Mouse (Mus musculus) midbrain, postnatal 0 days (tissue): ENCODE results near the gene Secisbp2. TPM values are rescaled to one million over a fixed set of nuclear protein-coding genes. Genes with fewer than 3 reads are reported as not detected.

Experiments used
- ATAC-seq: fragments of 200-750 bp; cut with Nextera tagmentation; 2 replicates; pipeline ENCODE4 v1.8.0; 2017; ENCODE audit warnings: moderate number of reproducible peaks, mild to moderate bottlenecking, moderate TSS enrichment, moderate library complexity; ENCODE audit not compliant: low FRiP score
- DNase-seq: peaks from one replicate; pipeline ENCODE4 v3.0.0-alpha.2; 2015; ENCODE audit warnings: low spot score
- H3K27ac ChIP-seq: fragments of 300-500 bp; sonication (generic); 2 replicates; pipeline ENCODE4 v1.5.1; 2014; ENCODE audit warnings: low read depth, mild to moderate bottlenecking, low read length, mixed read lengths
- H3K27me3 ChIP-seq: fragments of 300-500 bp; sonication (generic); 2 replicates; pipeline ENCODE4 v1.6.1; 2014; ENCODE audit warnings: low read length, control low read depth, mixed read lengths; ENCODE audit not compliant: insufficient read depth
- H3K36me3 ChIP-seq: fragments of 300-500 bp; sonication (generic); 2 replicates; pipeline ENCODE4 v1.6.1; 2014; ENCODE audit warnings: low read length, control low read depth, mixed read lengths; ENCODE audit not compliant: insufficient read depth
- H3K4me1 ChIP-seq: fragments of 300-500 bp; sonication (generic); 2 replicates; pipeline ENCODE4 v1.6.1; 2014; ENCODE audit warnings: mild to moderate bottlenecking, control low read depth, antibody characterized with exemption, low read length, mixed read lengths; ENCODE audit not compliant: insufficient read depth
- H3K4me2 ChIP-seq: fragments of 300-500 bp; sonication (generic); 2 replicates; pipeline ENCODE4 v1.6.1; 2014; ENCODE audit warnings: low read depth, mild to moderate bottlenecking, low read length, mixed read lengths; ENCODE audit not compliant: poor library complexity, severe bottlenecking
- H3K4me3 ChIP-seq: fragments of 300-500 bp; sonication (generic); 2 replicates; pipeline ENCODE4 v1.5.1; 2014; ENCODE audit warnings: low read depth, mild to moderate bottlenecking, low read length, moderate library complexity
- H3K9ac ChIP-seq: fragments of 300-500 bp; sonication (generic); replicated peaks from 2 replicates; pipeline ENCODE4 v1.6.1; 2014; ENCODE audit warnings: mild to moderate bottlenecking, low read length, moderate library complexity, mixed read lengths; ENCODE audit not compliant: poor library complexity, severe bottlenecking
- H3K9me3 ChIP-seq: fragments of 300-500 bp; sonication (generic); 2 replicates; pipeline ENCODE4 v1.6.1; 2016; ENCODE audit warnings: low read length, control low read depth
- CTCF ChIP-seq: IDR thresholded peaks from 2 replicates; pipeline ENCODE4 v1.5.1; 2016; ENCODE audit warnings: antibody characterized with exemption, mild to moderate bottlenecking
- WGBS: fragments of 180-500 bp; shearing (Covaris S2); extraction: QIAGEN DNeasy Blood & Tissue Kit; methylation state at CpG from one replicate; pipeline ENCODE4 v1.1.7; 2014; 5-methylcytosine and 5-hydroxymethylcytosine counted together
- polyA plus RNA-seq: library from polyadenylated mRNA; unstranded; fragments of >200 nt; fragmentation: Nextera tagmentation; extraction: Ambion mirVana; gene quantifications from 2 replicates; pipeline ENCODE4 v1.2.1, GENCODE M21; 2015
- total RNA-seq: library from RNA; depleted of rRNA; stranded (reverse); fragments of >200 nt; gene quantifications from 2 replicates; pipeline ENCODE4 v1.2.3, GENCODE M21; 2014

Secisbp2 gene
- total and polyA plus RNA-seq, 2 experiments from 2014 or later = 15.2 to 19.4 TPM

GRCm38 (mm10) chr13:51676641-51677040 is 25.1 kb downstream of the Secisbp2 start:
- Histone ChIP-seq H3K27me3 (no peaks in the 10 kb centered on the region), H3K9me3 (no peaks in the 10 kb centered on the region), H3K4me1 (no peaks in the 10 kb centered on the region), H3K4me3 (no peak overlapping the region), H3K4me2 (no peak overlapping the region), H3K36me3 (peaks cover 76% of the 10 kb centered on the region), H3K27ac (no peak overlapping the region), H3K9ac (no peak overlapping the region)
- WGBS = 87% methylated on average over 4 of the region's 4 CpGs
- ATAC-seq (no peak), DNase-seq (no peak)
- TF ChIP-seq CTCF = no peak

- 95% methylated on average over 12 of the region's 12 CpGs for WGBS
- ATAC-seq (no peak), DNase-seq (no peak)
- H3K4me1 ChIP-seq = no peaks in the 10 kb centered on the region
- TF ChIP-seq CTCF = no peak
- H3K9me3 ChIP-seq = no peaks in the 10 kb centered on the region
- H3K4me2 ChIP-seq = no peak overlapping the region
- no peak overlapping the region for H3K4me3 ChIP-seq
- H3K27me3 ChIP-seq = no peaks in the 10 kb centered on the region
- no peak overlapping the region for H3K9ac ChIP-seq
- no peak overlapping the region for H3K27ac ChIP-seq
- H3K36me3 ChIP-seq = peaks cover 80% of the 10 kb centered on the region
These were observed 25.5 kb downstream of the Secisbp2 start for GRCm38 (mm10) chr13:51677041-51677440.

- no peak overlapping the region for H3K9ac ChIP-seq
- H3K27me3 ChIP-seq = no peaks in the 10 kb centered on the region
- H3K36me3 ChIP-seq = peaks cover 86% of the 10 kb centered on the region
- DNase-seq (no peak), ATAC-seq (no peak)
- no peak overlapping the region for H3K4me2 ChIP-seq
- no peak overlapping the region for H3K27ac ChIP-seq
- no peak for TF ChIP-seq CTCF
- 94% methylated on average over 7 of the region's 7 CpGs for WGBS
- no peaks in the 10 kb centered on the region for H3K4me1 ChIP-seq
- H3K9me3 ChIP-seq = no peaks in the 10 kb centered on the region
- no peak overlapping the region for H3K4me3 ChIP-seq
These were observed 26.2 kb downstream of the Secisbp2 start for GRCm38 (mm10) chr13:51677630-51678185.

- Histone ChIP-seq H3K9ac (no peak overlapping the region), H3K27ac (no peak overlapping the region), H3K4me3 (no peak overlapping the region), H3K9me3 (no peaks in the 10 kb centered on the region), H3K27me3 (no peaks in the 10 kb centered on the region), H3K4me2 (no peak overlapping the region), H3K4me1 (no peaks in the 10 kb centered on the region), H3K36me3 (peaks cover 88% of the 10 kb centered on the region)
- no peak for TF ChIP-seq CTCF
- WGBS = 94% methylated on average over 6 of the region's 6 CpGs
- no peak for ATAC-seq
- DNase-seq = no peak
These were observed 27.2 kb downstream of the Secisbp2 start for GRCm38 (mm10) chr13:51678687-51679086.

- Histone ChIP-seq H3K4me2 (no peak overlapping the region), H3K36me3 (peaks cover 86% of the 10 kb centered on the region), H3K27ac (no peak overlapping the region), H3K9me3 (no peaks in the 10 kb centered on the region), H3K4me1 (no peaks in the 10 kb centered on the region), H3K4me3 (no peak overlapping the region), H3K27me3 (no peaks in the 10 kb centered on the region), H3K9ac (no peak overlapping the region)
- WGBS = 85% methylated on average over 4 of the region's 4 CpGs
- ATAC-seq (no peak), DNase-seq (no peak)
- TF ChIP-seq CTCF = no peak
These were observed 27.8 kb downstream of the Secisbp2 start for GRCm38 (mm10) chr13:51679332-51679731.

- no peak for TF ChIP-seq CTCF
- no peak for ATAC-seq
These were observed 29.6 kb downstream of the Secisbp2 start for GRCm38 (mm10) chr13:51681076-51681475.

More at GRCm38 (mm10) chr13:51681076-51681475, 29.6 kb downstream of the Secisbp2 start:
- H3K27ac ChIP-seq = no peak overlapping the region
- WGBS = 91% methylated on average over 5 of the region's 5 CpGs
- H3K9me3 ChIP-seq = no peaks in the 10 kb centered on the region
- H3K4me1 ChIP-seq = no peaks in the 10 kb centered on the region
- H3K9ac ChIP-seq = no peak overlapping the region
- peaks cover 84% of the 10 kb centered on the region for H3K36me3 ChIP-seq
- DNase-seq = no peak
- H3K27me3 ChIP-seq = no peaks in the 10 kb centered on the region
- H3K4me3 ChIP-seq = no peak overlapping the region
- no peak overlapping the region for H3K4me2 ChIP-seq
